Mouse (Mus musculus) ovary, postnatal 14 days (tissue): ENCODE measurements around the gene Eno1.

Experiments
- DNase-seq: peaks from one replicate; pipeline ENCODE4 v3.0.0; 2022; ENCODE audit warnings: low spot score

The Eno1 gene

GRCm38 (mm10) chr4:150226818-150227688, 9.5 kb upstream of the Eno1 start:
- peak; percentile 31 for DNase-seq

GRCm38 (mm10) chr4:150228581-150229348, 7.8 kb upstream of the Eno1 start:
- DNase-seq: no peak

DNA sequence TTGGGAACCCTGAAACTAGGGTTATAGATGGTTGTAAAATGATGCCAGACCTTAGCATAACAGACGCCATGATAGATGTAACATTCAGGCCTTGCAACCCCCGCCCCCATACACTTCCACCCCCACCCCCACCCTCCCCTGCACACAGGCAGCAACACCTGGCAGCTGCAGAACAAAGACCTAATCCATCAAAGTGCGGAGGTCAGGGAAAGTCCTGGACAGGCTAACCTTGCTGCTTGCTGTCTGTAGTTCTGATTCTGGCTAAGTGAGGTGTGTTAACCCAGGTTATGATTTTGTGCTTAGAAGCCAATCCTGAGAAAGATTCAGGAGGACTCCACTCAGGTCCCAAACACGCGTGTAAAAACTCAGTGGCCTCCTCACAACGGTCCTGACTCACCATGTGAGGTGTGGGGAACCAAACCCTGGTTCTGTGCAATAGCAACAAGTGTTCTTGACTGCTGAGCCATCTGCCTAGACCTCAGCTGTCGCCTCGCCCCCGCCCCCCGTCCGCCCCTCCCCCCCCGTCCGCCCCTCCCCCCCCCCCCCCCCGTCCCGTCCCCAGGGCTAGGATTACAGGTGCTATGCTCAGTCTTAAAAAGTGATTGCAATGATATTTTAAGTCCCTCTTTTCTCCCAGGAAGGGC, 6.7 kb upstream of the Eno1 start:
- no peak for DNase-seq

DNA sequence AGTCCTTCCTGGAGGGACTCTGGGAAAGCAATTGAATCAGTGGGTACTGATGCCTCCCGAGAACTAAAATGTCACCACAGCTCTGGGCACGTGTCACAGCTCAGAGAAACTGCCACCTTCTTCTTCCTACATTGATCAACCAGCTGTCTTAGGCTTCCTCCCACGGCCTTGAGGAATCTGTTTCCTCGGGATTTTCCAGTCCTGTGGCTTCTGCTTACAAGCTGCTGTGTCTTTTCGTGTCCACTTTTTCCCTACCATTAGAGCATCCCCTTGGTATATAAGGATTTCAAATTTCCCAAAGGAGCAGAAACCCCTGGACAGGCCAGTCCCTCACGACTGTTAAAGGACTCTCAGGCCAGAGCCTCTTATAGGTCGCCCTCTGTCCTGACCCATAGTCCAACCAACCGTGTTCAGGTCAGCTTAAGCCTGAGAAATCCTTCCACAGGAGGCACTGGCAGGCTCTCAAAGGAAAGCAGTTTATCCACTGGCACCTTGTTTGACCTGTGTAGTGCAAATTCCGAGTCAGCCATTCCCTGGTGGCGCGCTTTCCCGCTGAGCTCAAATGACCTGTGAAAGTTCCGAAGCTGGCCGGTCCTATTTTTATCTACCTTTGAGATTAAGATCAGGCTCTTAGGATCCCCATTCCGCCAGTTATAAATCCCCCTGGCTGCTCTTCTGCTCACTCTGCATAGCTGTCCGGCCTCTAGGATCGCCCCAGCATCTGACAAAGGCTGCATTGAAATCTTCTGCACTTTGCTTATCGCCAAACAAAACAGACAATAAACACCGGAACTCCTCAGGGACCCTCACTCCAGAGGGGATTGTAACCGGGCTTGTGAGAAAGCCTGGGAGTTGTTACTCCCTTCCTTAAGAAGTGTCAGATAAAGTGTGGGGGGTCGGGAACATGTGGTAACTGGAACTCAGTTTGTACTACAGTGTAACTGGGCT, 5.8 kb upstream of the Eno1 start:
- no peak for DNase-seq

DNA sequence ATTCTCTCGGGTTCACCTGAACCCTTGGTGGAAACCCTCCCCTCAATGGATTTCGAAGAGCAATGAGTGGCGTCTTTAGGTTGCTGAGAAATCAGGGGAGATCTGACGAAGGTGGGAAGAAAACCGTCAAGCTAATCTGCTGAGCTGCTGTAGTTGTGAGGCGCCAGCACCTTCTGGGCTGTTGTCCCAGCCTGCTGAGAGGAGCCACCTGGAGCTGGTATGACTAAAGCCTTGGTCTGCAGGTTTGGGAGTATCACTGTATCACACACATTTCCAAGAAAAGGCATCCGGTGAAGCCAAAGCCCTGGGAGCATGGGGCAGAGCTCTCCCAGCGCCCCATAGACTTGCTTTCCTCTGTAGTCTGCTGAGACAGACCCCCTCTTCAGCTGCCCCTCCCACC, 4.7 kb upstream of the Eno1 start:
- no peak for DNase-seq

GRCm38 (mm10) chr4:150234599-150235327, 1.8 kb upstream of the Eno1 start:
- no peak for DNase-seq

- DNase-seq: no peak
These were observed 936 bp upstream of the Eno1 start for GRCm38 (mm10) chr4:150235585-150235984.

- DNase-seq: no peak
These were observed 490 bp upstream of the Eno1 start for GRCm38 (mm10) chr4:150236031-150236430.

DNA sequence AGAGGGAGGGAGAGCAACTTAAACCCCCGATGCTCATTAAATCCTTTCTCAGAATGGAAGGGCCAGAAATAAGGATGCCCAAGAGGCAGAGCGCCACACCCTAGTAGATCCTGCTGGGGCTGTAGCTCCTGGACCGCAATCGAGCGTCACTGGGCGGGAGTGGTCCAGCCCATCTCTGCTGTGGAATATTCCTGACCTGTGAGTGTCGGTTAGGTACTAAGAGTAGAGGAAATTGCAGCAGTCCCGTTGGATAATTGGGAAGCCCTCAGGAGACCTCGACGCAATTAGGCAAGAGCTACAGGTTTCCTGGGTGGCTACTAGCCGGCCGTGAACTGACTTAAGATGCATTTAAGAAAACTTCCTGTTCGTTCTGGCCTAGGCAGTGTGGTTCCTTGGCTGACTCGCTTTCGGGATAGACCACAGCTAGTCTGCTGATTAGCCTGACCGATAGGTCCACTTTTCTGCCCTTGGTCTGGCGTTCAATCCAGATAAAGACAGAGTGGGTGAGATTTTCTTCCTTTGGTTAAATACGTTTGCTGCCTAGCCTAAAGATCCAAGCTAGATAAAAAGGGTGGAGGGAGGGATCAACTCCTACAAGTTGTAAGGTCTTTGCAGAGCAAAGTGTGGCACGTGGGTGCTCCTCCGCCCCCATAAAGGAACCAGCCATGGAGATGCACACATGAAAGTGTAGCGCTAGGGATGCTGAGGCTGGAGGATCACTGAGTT, 1.3 kb downstream of the Eno1 start:
- DNase-seq: no peak

- no peak for DNase-seq
These were observed 2.0 kb downstream of the Eno1 start for GRCm38 (mm10) chr4:150238433-150239086.

DNA sequence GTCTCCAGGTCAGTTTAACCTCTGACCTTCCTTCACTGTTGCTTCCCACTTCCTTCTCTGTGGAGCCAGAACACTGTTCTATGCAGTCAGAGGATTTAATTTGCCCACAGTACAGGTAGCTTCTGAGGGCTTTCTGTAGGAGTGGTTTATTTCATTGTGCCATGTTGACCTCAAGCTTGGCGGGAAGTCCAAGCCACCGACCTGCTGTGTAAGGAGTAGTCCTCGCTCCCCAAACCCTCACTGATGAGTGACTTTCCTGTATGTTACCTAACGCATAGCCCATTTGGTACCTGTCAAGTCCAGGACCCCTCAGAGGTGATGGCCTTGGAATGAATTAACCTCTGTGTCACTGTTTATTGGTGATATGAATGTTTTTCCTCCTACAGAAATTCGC, 2.6 kb downstream of the Eno1 start:
- no peak for DNase-seq

DNA sequence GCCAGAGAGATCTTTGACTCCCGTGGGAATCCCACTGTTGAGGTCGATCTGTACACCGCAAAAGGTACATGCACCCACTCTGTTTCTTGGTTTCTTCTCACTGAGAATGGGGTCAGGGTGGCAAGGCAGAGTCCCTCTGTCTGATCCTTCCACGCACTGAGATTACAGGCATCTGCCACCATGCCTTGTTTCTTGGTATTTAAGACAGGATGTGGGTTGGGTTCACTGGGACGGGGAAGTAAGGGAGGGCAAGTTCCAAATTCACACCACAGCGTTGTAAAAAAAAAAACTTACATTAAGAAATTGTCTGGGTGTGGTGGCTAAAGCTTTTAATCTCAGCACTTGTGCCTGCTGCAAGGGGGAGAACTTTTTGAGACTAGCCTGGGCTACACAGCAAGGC, 3.0 kb downstream of the Eno1 start:
- no peak for DNase-seq

DNA sequence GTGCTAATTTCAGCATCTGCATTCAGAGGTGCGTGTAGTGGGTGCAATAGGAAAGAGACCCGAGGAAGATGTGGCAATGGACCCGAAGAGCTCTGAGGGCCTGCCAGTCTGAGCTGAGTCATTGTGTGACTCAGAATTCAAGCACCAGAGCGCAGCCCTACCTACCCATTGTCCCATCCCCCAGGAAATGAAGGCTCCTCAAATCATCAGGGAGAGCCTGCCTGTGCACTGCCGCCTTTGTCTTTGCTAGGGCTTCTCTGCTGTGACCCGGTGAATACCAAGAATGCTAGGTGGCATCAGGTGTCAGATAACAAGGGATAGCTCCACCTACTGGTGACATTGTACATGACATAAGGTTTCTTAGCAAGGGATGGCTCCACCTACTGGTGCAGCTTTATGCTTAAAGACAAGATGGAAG, 3.4 kb downstream of the Eno1 start:
- peak; percentile 74 for DNase-seq

DNA sequence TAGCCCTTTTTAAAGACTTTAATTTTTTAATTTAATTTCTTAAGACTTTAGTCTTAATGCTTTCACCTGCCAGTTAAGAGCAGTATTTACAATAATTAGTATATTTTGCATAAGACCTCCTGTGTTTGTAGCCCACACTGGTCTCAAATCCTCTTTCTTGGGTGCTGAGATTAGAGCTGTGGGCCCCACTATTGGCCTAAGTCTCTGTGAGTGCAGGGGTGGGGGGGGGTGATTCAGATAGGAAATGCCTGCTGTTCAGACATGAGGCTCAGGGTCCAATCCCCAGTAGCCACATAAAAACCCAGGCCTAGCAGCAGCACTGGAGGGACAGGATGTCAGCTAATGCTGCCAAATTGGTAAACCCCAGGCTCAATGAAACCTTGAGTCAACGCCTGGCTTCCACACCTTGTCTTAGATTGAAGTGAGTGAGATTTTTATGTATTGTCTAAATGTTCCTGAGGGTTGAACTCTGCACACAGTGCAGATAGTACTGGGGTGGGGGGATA, 3.9 kb downstream of the Eno1 start:
- DNase-seq: no peak

DNA sequence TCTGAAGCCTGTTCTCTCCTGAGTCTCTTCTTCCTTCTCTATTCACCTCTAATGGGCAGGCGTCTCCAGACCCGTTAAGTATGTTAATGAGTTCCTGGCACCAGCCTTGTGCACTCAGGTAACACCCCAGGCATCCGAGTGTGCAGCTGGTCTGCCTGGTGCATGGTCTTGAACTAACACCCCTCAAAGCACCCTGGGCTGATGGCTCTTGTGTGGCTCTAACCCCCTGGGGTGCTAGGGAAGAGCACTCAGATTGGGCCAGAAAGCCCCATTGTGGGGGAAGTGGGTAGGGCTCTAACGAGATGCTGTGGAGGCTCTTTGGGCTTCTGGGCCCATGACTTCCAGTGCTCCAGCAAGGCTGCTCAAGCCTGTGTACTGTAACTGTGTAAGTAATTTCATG, 5.2 kb downstream of the Eno1 start:
- DNase-seq: no peak

DNA sequence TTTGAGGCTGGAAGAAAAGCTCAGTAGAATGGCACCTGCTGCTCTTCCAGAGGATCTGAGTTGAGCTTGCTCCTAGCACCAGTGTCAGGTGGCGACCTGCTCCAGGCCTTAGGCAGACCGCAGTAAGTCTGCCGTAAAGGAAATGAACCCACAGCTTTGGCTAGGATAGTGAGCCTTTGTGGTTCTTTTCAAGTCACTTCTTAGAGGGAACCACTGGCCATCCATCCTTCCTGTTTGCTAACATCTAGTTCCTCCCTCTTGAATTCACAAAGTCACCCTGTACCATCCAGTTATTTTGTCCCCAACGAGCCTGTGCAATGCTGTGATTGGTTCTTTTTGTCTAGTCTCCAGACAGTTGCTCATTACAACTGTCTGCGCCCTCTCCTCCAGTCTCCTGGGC, 6.2 kb downstream of the Eno1 start:
- DNase-seq: no peak

DNA sequence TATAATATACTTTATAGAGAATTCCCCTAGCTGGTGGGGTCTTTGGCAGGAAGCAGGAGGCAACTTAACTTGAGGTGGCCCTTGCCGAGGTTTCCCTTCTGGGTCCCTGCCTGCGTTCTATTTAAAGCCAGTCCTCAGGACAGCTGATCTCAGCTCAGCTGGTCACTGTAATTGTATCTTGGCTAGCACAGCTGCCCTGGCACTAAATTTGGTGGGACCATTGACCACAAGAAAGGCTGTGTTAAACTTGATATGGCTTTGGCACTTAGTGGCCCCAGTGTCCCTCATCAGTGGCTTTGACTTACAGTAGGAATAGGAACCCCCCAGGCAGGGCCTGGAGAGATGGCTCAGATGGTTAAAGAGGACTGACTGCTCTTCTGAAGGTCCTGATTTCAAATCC, 9.4 kb downstream of the Eno1 start:
- no peak for DNase-seq

DNA sequence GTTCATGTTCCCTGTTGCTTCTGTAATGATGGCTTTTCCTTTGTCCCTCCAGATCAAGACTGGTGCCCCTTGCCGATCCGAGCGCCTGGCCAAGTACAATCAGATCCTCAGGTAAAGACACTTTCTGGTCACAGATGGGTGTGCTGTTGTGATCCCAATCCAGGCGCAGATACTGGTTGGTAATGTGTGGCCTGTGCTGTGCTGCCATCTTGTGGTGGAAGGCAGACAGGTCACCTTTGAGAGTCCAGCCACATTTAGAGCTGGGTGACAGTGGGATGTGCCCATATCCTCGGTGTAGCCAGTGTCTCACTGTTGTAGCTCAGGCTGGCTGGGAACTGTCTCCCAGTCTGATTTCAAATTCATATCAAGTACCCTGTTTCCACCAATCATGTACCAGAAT, 11.5 kb downstream of the Eno1 start:
- no peak for DNase-seq

- no peak for DNase-seq
These were observed 12.4 kb downstream of the Eno1 start for GRCm38 (mm10) chr4:150248917-150249316.
